Mouse (Mus musculus): ENCODE measurements around the gene Naip1. TPM values are rescaled to one million over a fixed set of nuclear protein-coding genes. Genes with fewer than 3 reads are reported as not detected.
"Not testable (repeated sequence)": the region's sequence is repeated elsewhere in the genome, so short reads cannot be mapped to it uniquely, and the experiment has no call there.

Naip1 gene
- polyA plus RNA-seq, 1 experiment from 2014 or later, result not detected

- Histone ChIP-seq H3K4me2 (replicated peaks; ENCODE audit: low read depth, low read length) (no peak overlapping the region), H3K9ac (replicated peaks; ENCODE audit: low read depth) (no peak overlapping the region), H3K9me3 (ENCODE audit: low read length) (no peaks in the 10 kb centered on the region), H3K36me3 (ENCODE audit: insufficient read depth, low read length) (no peaks in the 10 kb centered on the region), H3K27ac (ENCODE audit: low read length) (no peak overlapping the region), H3K4me3 (ENCODE audit: low read depth, low read length) (no peak overlapping the region), H3K4me1 (ENCODE audit: insufficient read depth, low read depth, low read length) (no peaks in the 10 kb centered on the region), H3K27me3 (replicated peaks; ENCODE audit: insufficient read depth, low read length) (no peaks in the 10 kb centered on the region)
- no peak for DNase-seq (ENCODE audit: low spot score)
- WGBS, result 50% methylated on average over 3 of the region's 3 CpGs
- no peak for TF ChIP-seq EP300 (IDR thresholded peaks at IDR 0.05)
- no peak for TF ChIP-seq CTCF (IDR thresholded peaks at IDR 0.05)
- no peak for ATAC-seq
These were observed 12.6 kb downstream of the Naip1 start for GRCm38 (mm10) chr13:100440116-100440515.

DNA sequence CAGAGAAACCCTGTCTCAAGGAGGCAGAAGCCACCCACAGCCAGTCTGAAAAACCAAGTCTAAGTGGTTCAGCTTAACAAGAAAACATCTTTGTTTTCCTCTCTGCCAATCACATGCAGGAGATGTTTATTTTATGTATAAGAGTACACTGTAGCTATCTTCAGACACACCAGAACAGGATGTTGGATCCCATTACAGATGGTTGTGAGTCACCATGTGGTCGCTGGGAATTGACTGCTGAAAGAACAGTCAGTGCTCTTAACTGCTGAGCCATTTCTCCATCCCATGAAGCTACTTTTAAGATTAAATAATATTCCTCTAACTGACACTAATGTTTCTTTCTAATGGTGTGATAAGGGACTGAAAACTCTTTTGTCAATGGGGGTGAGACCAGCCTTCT is 14.0 kb downstream of the Naip1 start:
- DNase-seq (ENCODE audit: low spot score) (no peak), ATAC-seq (no peak)
- H3K27ac ChIP-seq (ENCODE audit: low read length), result no peak overlapping the region
- H3K4me3 ChIP-seq (ENCODE audit: low read depth, low read length), result no peak overlapping the region
- whole genome bisulfite sequencing, result 16% methylated on average over 1 of the region's 1 CpGs
- H3K9ac ChIP-seq (replicated peaks; ENCODE audit: low read depth), result no peak overlapping the region
- H3K9me3 ChIP-seq (ENCODE audit: low read length), result no peaks in the 10 kb centered on the region
- no peaks in the 10 kb centered on the region for H3K4me1 ChIP-seq (ENCODE audit: insufficient read depth, low read depth, low read length)
- H3K27me3 ChIP-seq (replicated peaks; ENCODE audit: insufficient read depth, low read length), result no peaks in the 10 kb centered on the region
- H3K4me2 ChIP-seq (replicated peaks; ENCODE audit: low read depth, low read length), result no peak overlapping the region
- no peaks in the 10 kb centered on the region for H3K36me3 ChIP-seq (ENCODE audit: insufficient read depth, low read length)
- TF ChIP-seq CTCF (IDR thresholded peaks at IDR 0.05) (no peak), EP300 (IDR thresholded peaks at IDR 0.05) (no peak)

GRCm38 (mm10) chr13:100437322-100437825 is 15.3 kb downstream of the Naip1 start:
- Histone ChIP-seq H3K4me1 (ENCODE audit: insufficient read depth, low read depth, low read length) (no peaks in the 10 kb centered on the region), H3K4me2 (replicated peaks; ENCODE audit: low read depth, low read length) (no peak overlapping the region), H3K27ac (ENCODE audit: low read length) (no peak overlapping the region), H3K27me3 (replicated peaks; ENCODE audit: insufficient read depth, low read length) (no peaks in the 10 kb centered on the region), H3K9ac (replicated peaks; ENCODE audit: low read depth) (no peak overlapping the region), H3K4me3 (ENCODE audit: low read depth, low read length) (no peak overlapping the region), H3K9me3 (ENCODE audit: low read length) (no peaks in the 10 kb centered on the region), H3K36me3 (ENCODE audit: insufficient read depth, low read length) (no peaks in the 10 kb centered on the region)
- 68% methylated on average over 3 of the region's 3 CpGs for WGBS
- no peak for TF ChIP-seq CTCF (IDR thresholded peaks at IDR 0.05)
- TF ChIP-seq EP300 (IDR thresholded peaks at IDR 0.05), result no peak
- ATAC-seq, result no peak
- DNase-seq (ENCODE audit: low spot score), result no peak

- H3K9ac ChIP-seq (replicated peaks; ENCODE audit: low read depth); H3K27me3 ChIP-seq (replicated peaks; ENCODE audit: insufficient read depth, low read length); H3K4me1 ChIP-seq (ENCODE audit: insufficient read depth, low read depth, low read length); DNase-seq (ENCODE audit: low spot score); H3K9me3 ChIP-seq (ENCODE audit: low read length); H3K4me2 ChIP-seq (replicated peaks; ENCODE audit: low read depth, low read length); H3K4me3 ChIP-seq (ENCODE audit: low read depth, low read length); H3K36me3 ChIP-seq (ENCODE audit: insufficient read depth, low read length); ATAC-seq; H3K27ac ChIP-seq (ENCODE audit: low read length): not testable (repeated sequence)
- WGBS, result 91% methylated on average over 1 of the region's 1 CpGs
These were observed 16.0 kb downstream of the Naip1 start for GRCm38 (mm10) chr13:100436556-100437163.

DNA sequence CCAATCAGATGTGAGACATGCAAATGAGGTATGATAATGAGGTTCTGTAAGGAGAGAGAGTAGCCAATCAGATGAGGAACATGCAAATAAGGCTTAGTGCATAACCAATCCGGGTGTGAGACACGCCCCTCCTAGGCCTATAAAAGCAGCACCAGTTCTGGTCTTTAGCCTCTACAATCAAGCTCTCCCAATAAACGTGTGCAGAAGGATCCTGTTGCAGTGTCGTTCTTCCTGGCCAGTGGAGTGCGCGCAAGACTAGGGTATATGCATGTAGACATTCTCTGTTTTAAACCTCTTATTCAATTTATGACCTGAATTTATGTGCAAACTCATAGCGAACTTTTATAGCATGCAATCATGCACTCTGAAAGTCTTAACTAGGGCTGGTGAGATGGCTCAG is 32.7 kb downstream of the Naip1 start:
- not testable (repeated sequence) for H3K36me3 ChIP-seq (ENCODE audit: insufficient read depth, low read length); H3K4me2 ChIP-seq (replicated peaks; ENCODE audit: low read depth, low read length); ATAC-seq; H3K27ac ChIP-seq (ENCODE audit: low read length); H3K27me3 ChIP-seq (replicated peaks; ENCODE audit: insufficient read depth, low read length); DNase-seq (ENCODE audit: low spot score); H3K4me1 ChIP-seq (ENCODE audit: insufficient read depth, low read depth, low read length); H3K4me3 ChIP-seq (ENCODE audit: low read depth, low read length); H3K9ac ChIP-seq (replicated peaks; ENCODE audit: low read depth); H3K9me3 ChIP-seq (ENCODE audit: low read length)
- WGBS, result 86% methylated on average over 7 of the region's 7 CpGs

DNA sequence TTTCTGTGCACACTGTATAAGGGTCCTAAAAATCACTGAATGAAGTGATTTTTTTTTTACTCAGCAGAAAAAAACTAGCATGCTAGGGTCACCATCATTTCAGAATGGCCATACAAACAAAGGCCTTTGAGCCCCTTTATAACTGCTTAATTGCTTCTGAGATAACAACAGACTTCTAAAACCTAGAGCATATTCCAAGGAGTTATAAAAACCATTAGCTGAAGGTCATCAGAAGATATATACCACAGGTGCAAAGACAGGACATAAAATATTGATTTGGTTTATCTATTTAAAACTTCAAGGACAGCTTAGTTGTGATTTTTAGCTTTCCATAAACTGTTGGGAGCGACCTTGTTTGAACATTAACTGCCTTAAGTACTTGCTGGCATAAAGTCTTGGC is 38.2 kb downstream of the Naip1 start:
- no peak for TF ChIP-seq CTCF (IDR thresholded peaks at IDR 0.05)
- no peak for TF ChIP-seq EP300 (IDR thresholded peaks at IDR 0.05)
- no peak overlapping the region for H3K4me3 ChIP-seq (ENCODE audit: low read depth, low read length)
- 42% methylated on average over 1 of the region's 1 CpGs for WGBS
- no peaks in the 10 kb centered on the region for H3K4me1 ChIP-seq (ENCODE audit: insufficient read depth, low read depth, low read length)
- H3K4me2 ChIP-seq (replicated peaks; ENCODE audit: low read depth, low read length), result no peak overlapping the region
- no peak overlapping the region for H3K9ac ChIP-seq (replicated peaks; ENCODE audit: low read depth)
- ATAC-seq, result no peak
- no peak overlapping the region for H3K27ac ChIP-seq (ENCODE audit: low read length)
- no peaks in the 10 kb centered on the region for H3K27me3 ChIP-seq (replicated peaks; ENCODE audit: insufficient read depth, low read length)
- no peak for DNase-seq (ENCODE audit: low spot score)
- no peaks in the 10 kb centered on the region for H3K36me3 ChIP-seq (ENCODE audit: insufficient read depth, low read length)
- 0 out of 2 replicates have a peak, but pooled peaks cover 3% of the 10 kb centered on the region for H3K9me3 ChIP-seq (ENCODE audit: low read length)

DNA sequence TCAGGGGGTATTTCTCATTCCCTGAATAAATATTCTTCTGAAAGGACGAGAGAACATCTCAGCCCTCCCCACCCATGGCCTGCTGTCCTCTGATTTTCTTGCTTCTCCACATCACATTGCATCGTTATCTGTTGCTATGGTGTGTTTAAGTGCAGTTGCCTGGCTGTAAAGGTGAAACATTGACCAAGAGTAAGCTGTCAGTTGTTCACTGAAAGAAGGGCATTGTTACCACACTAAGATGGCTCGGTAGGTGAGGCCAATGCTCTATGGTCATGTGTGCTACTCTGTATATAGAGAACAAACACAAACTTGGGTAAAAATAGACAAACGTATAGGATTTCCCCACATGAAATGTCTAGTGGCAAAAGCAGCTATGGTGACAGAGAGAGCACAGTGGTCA is 42.8 kb downstream of the Naip1 start:
- Histone ChIP-seq H3K27ac (ENCODE audit: low read length) (no peak overlapping the region), H3K4me1 (ENCODE audit: insufficient read depth, low read depth, low read length) (no peaks in the 10 kb centered on the region), H3K4me3 (ENCODE audit: low read depth, low read length) (no peak overlapping the region), H3K9ac (replicated peaks; ENCODE audit: low read depth) (no peak overlapping the region), H3K9me3 (ENCODE audit: low read length) (no peaks in the 10 kb centered on the region), H3K27me3 (replicated peaks; ENCODE audit: insufficient read depth, low read length) (no peaks in the 10 kb centered on the region), H3K4me2 (replicated peaks; ENCODE audit: low read depth, low read length) (no peak overlapping the region), H3K36me3 (ENCODE audit: insufficient read depth, low read length) (no peaks in the 10 kb centered on the region)
- TF ChIP-seq CTCF (IDR thresholded peaks at IDR 0.05), result no peak
- TF ChIP-seq EP300 (IDR thresholded peaks at IDR 0.05), result no peak
- no peak for ATAC-seq
- 52% methylated on average over 4 of the region's 4 CpGs for WGBS
- no peak for DNase-seq (ENCODE audit: low spot score)

All from lung, postnatal 0 days (tissue).